Mouse (Mus musculus): ENCODE measurements around the gene Gm20479.

Gm20479 gene

DNA sequence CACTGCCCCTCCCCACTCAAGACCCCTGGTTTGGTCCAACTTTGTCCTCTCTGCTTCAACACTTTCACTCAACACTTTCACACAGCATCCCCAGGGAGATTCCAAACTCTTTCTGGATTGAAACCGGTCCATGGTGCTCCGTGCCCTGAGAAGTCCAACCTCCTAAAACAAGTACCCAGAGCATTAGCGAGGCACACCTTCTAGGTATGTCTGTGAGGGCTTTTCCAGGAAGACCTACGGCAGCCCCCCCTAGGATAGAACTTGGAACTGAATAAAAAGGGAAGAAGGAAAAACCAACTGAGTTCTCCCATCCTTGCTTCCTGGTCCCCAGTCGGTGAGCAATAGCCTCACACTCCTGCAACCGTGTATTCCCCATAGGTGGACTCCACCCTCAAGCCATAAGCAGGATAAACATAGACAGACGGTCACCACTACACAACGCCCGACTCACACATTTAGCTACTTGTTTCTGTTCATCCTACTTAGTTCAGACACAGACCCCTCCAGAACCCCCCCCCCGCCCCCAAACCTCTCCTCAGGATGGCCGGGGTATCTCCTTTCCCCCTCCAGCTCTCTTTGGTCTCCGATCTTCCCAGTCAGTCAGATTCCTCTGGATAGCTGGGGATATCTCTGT is 45.5 kb downstream of the Gm20479 start:
- DNase-seq (ENCODE audit: low spot score in 2 of 2): no peak

DNA sequence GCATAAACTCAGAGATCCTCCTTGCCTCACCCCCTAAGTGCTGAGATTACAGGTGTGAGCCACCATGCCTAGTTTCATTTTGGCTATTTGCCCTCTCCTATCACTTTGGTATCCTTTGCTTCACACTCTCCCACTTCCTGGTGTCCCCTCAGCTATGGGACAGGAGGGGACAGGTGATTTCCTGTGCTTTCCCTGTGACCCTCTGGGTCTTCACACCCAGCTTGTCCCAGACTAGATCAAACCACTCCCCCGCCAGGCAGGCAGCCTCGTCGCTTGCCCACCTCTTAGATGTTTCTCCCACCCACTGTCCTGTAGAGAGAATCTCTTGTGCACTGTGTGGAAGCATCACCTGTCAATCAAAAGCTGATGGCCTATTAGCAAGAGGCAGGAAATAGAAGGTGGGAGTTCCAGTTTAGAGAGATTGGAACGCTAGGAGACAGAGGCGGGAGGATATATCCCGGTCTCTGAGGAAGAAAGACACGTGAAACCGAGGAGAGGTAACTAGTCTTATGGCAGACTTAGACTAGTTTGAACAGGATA is 46.2 kb downstream of the Gm20479 start:
- DNase-seq (ENCODE audit: low spot score in 2 of 2): no peak

DNA sequence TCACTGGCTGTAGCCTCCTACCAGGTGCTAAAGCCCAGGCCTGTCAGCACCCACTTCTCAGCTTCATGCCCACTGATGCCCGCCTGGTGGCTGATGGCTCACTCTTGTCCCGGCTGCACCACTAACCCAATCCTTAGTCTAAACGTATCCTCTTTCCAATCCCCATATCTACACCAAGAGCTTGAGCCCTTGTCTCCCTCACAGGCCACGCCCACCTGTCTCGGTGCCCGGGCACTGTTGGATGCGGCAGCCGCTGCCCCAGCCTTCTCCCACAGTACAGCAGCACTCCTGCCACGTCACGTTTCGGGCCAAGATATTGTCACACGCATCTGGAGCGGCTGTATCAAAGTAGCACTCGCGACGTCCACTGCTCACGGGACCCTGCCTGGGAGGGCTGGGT is 46.9 kb downstream of the Gm20479 start:
- no peak for DNase-seq (ENCODE audit: low spot score in 2 of 2)

DNA sequence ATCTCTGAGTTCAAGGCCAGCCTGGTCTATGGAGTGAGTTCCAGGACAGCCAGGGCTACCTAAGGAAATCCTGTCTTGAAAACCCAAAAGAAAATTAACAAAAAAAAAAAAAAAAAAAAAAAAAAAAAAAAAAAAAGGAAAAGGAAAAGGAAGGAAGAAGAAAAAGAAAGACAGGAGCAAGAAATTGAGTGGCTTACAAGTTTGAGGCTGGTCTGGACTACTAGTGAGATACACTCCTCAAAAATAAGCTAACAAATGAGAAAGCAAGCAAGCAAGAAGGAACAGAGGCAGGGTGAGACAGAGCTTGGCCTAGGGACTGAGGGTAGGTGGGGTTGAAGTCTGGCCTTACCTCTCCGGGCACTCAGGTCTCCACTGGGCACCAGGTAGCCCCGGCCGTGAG is 47.4 kb downstream of the Gm20479 start:
- DNase-seq (ENCODE audit: low spot score in 2 of 2): no peak

DNA sequence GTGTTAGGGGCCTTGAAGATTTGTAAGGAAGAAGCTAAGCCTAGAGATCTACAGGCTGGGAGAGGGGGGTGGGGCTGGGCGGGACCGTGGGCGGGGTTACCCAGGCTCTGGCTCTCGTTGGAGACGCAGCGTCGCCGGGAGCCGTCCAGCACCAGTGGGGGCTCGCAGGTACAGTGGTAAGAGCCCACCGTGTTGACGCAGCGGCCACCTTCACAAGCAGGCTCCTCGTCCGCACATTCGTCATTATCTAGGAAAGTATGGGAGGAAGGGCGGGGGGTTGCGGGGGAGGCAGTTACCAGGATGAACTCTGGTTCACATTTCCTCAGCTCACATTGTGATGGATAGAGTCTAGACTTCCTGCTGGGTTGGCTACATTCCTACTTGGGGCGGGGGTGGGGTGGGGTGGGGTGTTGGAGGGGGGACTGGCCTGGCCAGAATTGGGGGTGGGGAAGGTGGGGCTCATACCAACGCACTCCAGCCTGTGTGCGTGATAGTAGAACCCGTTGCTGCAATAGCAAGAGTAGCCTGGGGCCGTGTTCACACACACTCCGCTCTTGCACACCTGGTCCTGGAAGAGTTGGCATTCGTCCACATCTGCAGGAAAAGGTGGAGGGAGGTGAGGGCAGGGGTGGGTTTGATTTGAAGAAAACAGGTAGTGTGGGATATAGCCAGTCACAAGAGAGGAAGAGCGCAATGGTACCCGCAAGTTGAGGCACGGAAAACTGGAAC is 48.2 kb downstream of the Gm20479 start:
- DNase-seq (ENCODE audit: low spot score in 2 of 2): no peak

DNA sequence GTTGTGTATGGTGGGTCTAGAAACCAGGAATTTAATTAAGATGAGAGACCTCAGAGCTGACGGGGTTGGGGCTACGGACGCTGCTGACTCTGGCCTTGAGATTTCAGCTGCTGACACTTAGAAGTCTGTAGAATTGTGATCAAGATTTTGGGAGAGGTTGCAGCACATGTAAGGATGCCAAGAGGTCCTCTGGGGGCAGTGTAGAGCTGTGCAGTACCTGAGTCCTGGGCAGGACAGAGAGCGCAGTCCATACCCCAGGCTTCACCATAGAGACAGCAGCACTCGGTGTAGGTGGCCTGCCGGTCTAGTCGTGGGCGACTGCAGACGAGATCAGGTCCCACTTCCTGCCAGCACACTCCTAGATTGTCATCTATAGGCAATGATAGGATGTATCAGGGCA is 49.7 kb downstream of the Gm20479 start:
- no peak for DNase-seq (ENCODE audit: low spot score in 2 of 2)

DNA sequence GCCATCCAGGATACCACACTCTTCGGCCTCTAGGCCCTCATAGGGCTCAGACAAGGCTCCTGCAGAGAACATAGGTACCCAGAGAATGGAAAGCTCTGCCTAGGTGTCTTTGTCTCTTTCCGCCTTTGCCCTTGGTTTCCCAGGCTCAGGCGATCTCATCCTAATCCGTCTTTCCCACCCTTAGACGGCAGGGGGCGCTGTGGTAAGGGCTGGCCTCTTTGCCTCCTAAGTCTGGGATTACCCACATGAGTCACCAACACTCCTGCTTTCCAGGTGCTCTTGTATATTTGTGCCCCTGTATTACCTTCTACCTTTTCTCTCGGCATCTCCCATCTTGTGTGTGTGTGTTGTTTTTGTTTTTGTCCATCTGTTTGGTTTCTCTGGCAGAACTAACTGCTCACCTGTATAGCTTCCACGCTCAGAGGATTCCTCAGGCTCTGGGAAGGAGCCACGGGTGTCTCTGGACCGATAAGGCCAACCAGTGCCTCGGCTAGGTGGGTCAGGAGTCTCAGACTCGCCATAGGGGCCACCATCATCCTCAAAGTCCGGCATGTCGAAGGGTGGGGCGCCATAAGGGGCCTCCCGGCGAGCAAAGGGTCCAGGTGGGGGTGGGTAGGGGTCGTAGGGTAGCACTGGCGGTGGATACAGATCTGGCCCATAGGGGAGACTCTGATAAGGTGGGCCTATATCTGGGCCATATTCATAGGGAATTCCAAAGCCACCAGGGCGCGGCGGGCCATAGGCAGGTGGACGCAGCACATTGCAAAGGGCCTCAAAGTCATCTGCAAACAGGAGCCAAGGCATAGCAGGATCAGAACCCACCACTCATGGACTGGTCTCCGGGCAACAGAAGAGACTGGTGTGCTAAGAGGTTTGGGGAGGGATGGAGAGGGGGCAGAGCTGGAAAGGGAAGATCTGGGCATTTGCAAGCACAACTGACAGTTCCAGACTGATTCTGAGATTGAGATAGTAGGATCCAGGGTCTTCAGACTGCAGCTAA is 50.8 kb downstream of the Gm20479 start:
- DNase-seq (ENCODE audit: low spot score in 2 of 2): peak in 1 of 2 experiments; percentile 47

DNA sequence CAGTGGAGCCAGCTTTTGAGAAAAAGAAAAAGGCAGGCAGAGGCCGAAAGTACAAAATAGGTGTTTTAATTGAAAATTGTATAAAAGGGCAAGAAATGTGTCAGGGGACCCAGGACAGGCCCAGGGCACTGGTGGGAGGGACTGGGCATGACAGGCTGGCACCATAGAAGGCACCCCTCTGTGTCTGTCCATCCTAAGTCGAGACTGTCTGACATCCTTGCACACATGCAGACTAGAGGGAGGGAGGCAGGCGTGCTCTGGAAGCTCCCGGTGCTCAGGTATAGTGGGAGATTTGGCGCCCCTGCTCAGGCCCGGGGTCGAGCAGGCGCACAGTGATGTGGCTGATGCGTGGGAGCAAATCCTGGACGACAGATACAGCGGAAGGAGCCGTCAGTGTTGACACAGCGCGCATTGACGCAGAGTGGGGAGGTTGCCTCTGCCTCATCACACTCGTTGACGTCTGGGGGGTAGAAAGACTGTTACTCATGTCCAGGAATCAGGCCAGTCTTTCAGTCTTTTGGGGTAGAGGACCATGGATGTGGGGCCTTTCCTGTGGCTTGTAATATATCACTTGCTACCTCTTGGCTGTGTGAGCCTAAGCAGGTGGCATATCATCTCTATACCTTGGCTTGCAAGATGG is 52.0 kb downstream of the Gm20479 start:
- no peak for DNase-seq (ENCODE audit: low spot score in 2 of 2)
